Mouse (Mus musculus) MEL (cell line): ENCODE data around the gene Rapgef4. TPM values are rescaled to one million over a fixed set of nuclear protein-coding genes. Genes with fewer than 3 reads are reported as not detected.

Experiments used
- DNase-seq: peaks from one replicate; pipeline ENCODE4 v3.0.0; 2011; ENCODE audit warnings: low read depth, low spot score
- H3K27ac ChIP-seq: 2 replicates; pipeline ENCODE4 v1.5.1; 2012; ENCODE audit warnings: low read depth, mild to moderate bottlenecking, control low read depth, low read length, moderate library complexity; ENCODE audit not compliant: control insufficient read depth
- H3K27me3 ChIP-seq, 2 experiments: fragments of 150-350 bp in 1 of 2; sonication (generic) in 1 of 2; 2 replicates each; pipeline ENCODE4 v1.6.1; 2012; ENCODE audit warnings: low read length in 2 of 2, mild to moderate bottlenecking in 2 of 2, improper control_type of control experiment in 1 of 2, moderate library complexity in 1 of 2; ENCODE audit not compliant: insufficient read depth in 2 of 2, control insufficient read depth in 1 of 2
- H3K36me3 ChIP-seq, 2 experiments: 2 replicates each; pipeline ENCODE4 v1.6.1; 2012 to 2014; ENCODE audit warnings: low read length in 2 of 2, improper control_type of control experiment in 1 of 2, inconsistent platforms in 1 of 2, mild to moderate bottlenecking in 1 of 2; ENCODE audit not compliant: insufficient read depth in 2 of 2, control insufficient read depth in 1 of 2
- H3K4me1 ChIP-seq, 2 experiments: fragments of 150-350 bp in 1 of 2; sonication (generic) in 1 of 2; 2 replicates each; pipeline ENCODE4 v1.6.1; 2012; ENCODE audit warnings: low read length in 2 of 2, improper control_type of control experiment in 1 of 2, mild to moderate bottlenecking in 1 of 2; ENCODE audit not compliant: insufficient read depth in 2 of 2, control insufficient read depth in 1 of 2
- H3K4me3 ChIP-seq, 2 experiments: fragments of 150-350 bp in 1 of 2; sonication (generic) in 1 of 2; 2 replicates each; pipeline ENCODE4 v1.5.1; 2012; ENCODE audit warnings: low read depth in 2 of 2, low read length in 2 of 2, mild to moderate bottlenecking in 2 of 2, moderate library complexity in 2 of 2, control low read depth in 1 of 2, improper control_type of control experiment in 1 of 2; ENCODE audit not compliant: control insufficient read depth in 1 of 2, insufficient read depth in 1 of 2
- H3K79me2 ChIP-seq: 2 replicates; pipeline ENCODE4 v1.6.1; 2012; ENCODE audit warnings: mild to moderate bottlenecking, low read length, moderate library complexity; ENCODE audit not compliant: control insufficient read depth, poor library complexity, insufficient read depth
- H3K9ac ChIP-seq: 2 replicates; pipeline ENCODE4 v1.6.1; 2012; ENCODE audit warnings: low read depth, mild to moderate bottlenecking, control low read depth, low read length, moderate library complexity; ENCODE audit not compliant: control insufficient read depth, poor library complexity, severe bottlenecking
- H3K9me3 ChIP-seq: fragments of 150-350 bp; sonication (generic); replicated peaks from 2 replicates; pipeline ENCODE4 v1.6.1; 2012; ENCODE audit warnings: mild to moderate bottlenecking, low read length, improper control_type of control experiment, moderate library complexity; ENCODE audit not compliant: insufficient read depth
- BHLHE40 ChIP-seq: IDR thresholded peaks from 2 replicates; pipeline ENCODE4 v1.6.1; 2012; ENCODE audit warnings: low read depth, mild to moderate bottlenecking, inconsistent platforms, low read length, improper control_type of control experiment, borderline replicate concordance
- CHD1 ChIP-seq: IDR thresholded peaks from 2 replicates; pipeline ENCODE4 v1.6.1; 2012; ENCODE audit warnings: low read depth, mild to moderate bottlenecking, inconsistent platforms, low read length, improper control_type of control experiment
- CTCF ChIP-seq, 3 experiments: IDR thresholded peaks in 2 of 3; conservative IDR thresholded peaks in 1 of 3; 2 replicates each; pipeline ENCODE4 v1.5.1; 2011 to 2012; ENCODE audit warnings: low read length in 3 of 3, low read depth in 2 of 3, mild to moderate bottlenecking in 2 of 3, improper control_type of control experiment in 1 of 3, inconsistent platforms in 1 of 3, mixed read lengths in 1 of 3, moderate library complexity in 1 of 3; ENCODE audit not compliant: control insufficient read depth in 1 of 3, insufficient read depth in 1 of 3, poor library complexity in 1 of 3, severe bottlenecking in 1 of 3
- E2F4 ChIP-seq: IDR thresholded peaks from 2 replicates; pipeline ENCODE4 v1.6.1; 2011; ENCODE audit warnings: low read depth, low read length, improper control_type of control experiment, borderline replicate concordance
- ELF1 ChIP-seq: IDR thresholded peaks from 2 replicates; pipeline ENCODE4 v1.6.1; 2014; ENCODE audit warnings: low read depth, mild to moderate bottlenecking, inconsistent platforms, low read length, improper control_type of control experiment, moderate library complexity
- EP300 ChIP-seq, 2 experiments: IDR thresholded peaks; 2 replicates each; pipeline ENCODE4 v1.6.1; 2011; ENCODE audit warnings: improper control_type of control experiment in 2 of 2, low read length in 2 of 2, low read depth in 1 of 2, mild to moderate bottlenecking in 1 of 2
- GABPA ChIP-seq: IDR thresholded peaks from 2 replicates; pipeline ENCODE4 v1.6.1; 2012; ENCODE audit warnings: low read depth, mild to moderate bottlenecking, inconsistent platforms, low read length, improper control_type of control experiment, moderate library complexity
- HCFC1 ChIP-seq: IDR thresholded peaks from 2 replicates; pipeline ENCODE4 v1.6.1; 2012; ENCODE audit warnings: low read depth, mild to moderate bottlenecking, inconsistent platforms, low read length, improper control_type of control experiment, moderate library complexity
- JUND ChIP-seq: IDR thresholded peaks from 2 replicates; pipeline ENCODE4 v1.6.1; 2011; ENCODE audit warnings: low read depth, mild to moderate bottlenecking, improper control_type of control experiment, low read length
- KAT2A ChIP-seq: conservative IDR thresholded peaks from 2 replicates; pipeline ENCODE4 v1.6.1; 2012; ENCODE audit warnings: low read depth, low read length, improper control_type of control experiment, inconsistent platforms
- MAFK ChIP-seq: IDR thresholded peaks from 2 replicates; pipeline ENCODE4 v1.6.1; 2011; ENCODE audit warnings: low read depth, mild to moderate bottlenecking, low read length, improper control_type of control experiment, borderline replicate concordance
- MYB ChIP-seq: IDR thresholded peaks from 2 replicates; pipeline ENCODE4 v1.6.1; 2011; ENCODE audit warnings: mild to moderate bottlenecking, low read depth, low read length, improper control_type of control experiment
- NRF1 ChIP-seq: IDR thresholded peaks from 2 replicates; pipeline ENCODE4 v1.6.1; 2014; ENCODE audit warnings: low read depth, mild to moderate bottlenecking, inconsistent platforms, low read length, improper control_type of control experiment, moderate library complexity; ENCODE audit not compliant: poor library complexity, insufficient read depth, severe bottlenecking
- POLR2A ChIP-seq, 2 experiments: IDR thresholded peaks; 2 replicates each; pipeline ENCODE4 v1.6.1; 2011 to 2012; ENCODE audit warnings: low read length in 2 of 2, mild to moderate bottlenecking in 2 of 2, control low read depth in 1 of 2, improper control_type of control experiment in 1 of 2, low read depth in 1 of 2, moderate library complexity in 1 of 2; ENCODE audit not compliant: control insufficient read depth in 1 of 2, insufficient read depth in 1 of 2, poor library complexity in 1 of 2
- POLR2AphosphoS2 ChIP-seq: IDR thresholded peaks from 2 replicates; pipeline ENCODE4 v1.6.1; 2011; ENCODE audit warnings: low read length, improper control_type of control experiment
- RAD21 ChIP-seq: IDR thresholded peaks from 2 replicates; pipeline ENCODE4 v1.6.1; 2011; ENCODE audit warnings: mild to moderate bottlenecking, low read depth, low read length, improper control_type of control experiment
- RCOR1 ChIP-seq: IDR thresholded peaks from 2 replicates; pipeline ENCODE4 v1.6.1; 2012; ENCODE audit warnings: low read depth, mild to moderate bottlenecking, inconsistent platforms, low read length, improper control_type of control experiment
- SIN3A ChIP-seq: IDR thresholded peaks from 2 replicates; pipeline ENCODE4 v1.6.1; 2012; ENCODE audit warnings: low read length, improper control_type of control experiment, inconsistent platforms
- TBP ChIP-seq: IDR thresholded peaks from 2 replicates; pipeline ENCODE4 v1.8.0; 2011; ENCODE audit warnings: low read depth, low read length, improper control_type of control experiment
- TCF12 ChIP-seq: IDR thresholded peaks from 2 replicates; pipeline ENCODE4 v1.6.1; 2014; ENCODE audit warnings: low read depth, mild to moderate bottlenecking, inconsistent platforms, low read length, improper control_type of control experiment, moderate library complexity
- UBTF ChIP-seq: IDR thresholded peaks from 2 replicates; pipeline ENCODE4 v1.6.1; 2012; ENCODE audit warnings: low read depth, mild to moderate bottlenecking, inconsistent platforms, low read length, improper control_type of control experiment, moderate library complexity, borderline replicate concordance; ENCODE audit not compliant: insufficient read depth
- USF1 ChIP-seq: IDR thresholded peaks from 2 replicates; pipeline ENCODE4 v1.6.1; 2014; ENCODE audit warnings: low read depth, mild to moderate bottlenecking, inconsistent platforms, low read length, improper control_type of control experiment, moderate library complexity
- USF2 ChIP-seq, 2 experiments: IDR thresholded peaks; 2 replicates each; pipeline ENCODE4 v1.6.1; 2011 to 2012; ENCODE audit warnings: improper control_type of control experiment in 2 of 2, low read length in 2 of 2, borderline replicate concordance in 1 of 2, inconsistent platforms in 1 of 2, low read depth in 1 of 2, mild to moderate bottlenecking in 1 of 2; ENCODE audit not compliant: insufficient read depth in 1 of 2
- ZNF384 ChIP-seq: IDR thresholded peaks from 2 replicates; pipeline ENCODE4 v1.6.1; 2012; ENCODE audit warnings: low read depth, mild to moderate bottlenecking, inconsistent platforms, low read length, improper control_type of control experiment
- polyA plus RNA-seq, 2 experiments: library from polyadenylated mRNA; stranded (reverse) in 1 of 2; unstranded in 1 of 2; fragments of >175 nt in 1 of 2; fragments of >200 nt in 1 of 2; gene quantifications; 2 replicates each; pipeline versions ENCODE4 v1.2.1 to v1.2.4; 2012; ENCODE audit warnings: low replicate concordance in 2 of 2, low read depth in 1 of 2; ENCODE audit not compliant: insufficient read length in 2 of 2, insufficient read depth in 1 of 2, missing spikeins in 1 of 2
- total RNA-seq: library from RNA; depleted of rRNA; stranded (reverse); fragments of 300-350 nt; gene quantifications from 2 replicates; pipeline ENCODE4 v1.2.3, GENCODE M21; 2012

Gene Rapgef4
- total and polyA plus RNA-seq, 3 experiments = not detected

DNA sequence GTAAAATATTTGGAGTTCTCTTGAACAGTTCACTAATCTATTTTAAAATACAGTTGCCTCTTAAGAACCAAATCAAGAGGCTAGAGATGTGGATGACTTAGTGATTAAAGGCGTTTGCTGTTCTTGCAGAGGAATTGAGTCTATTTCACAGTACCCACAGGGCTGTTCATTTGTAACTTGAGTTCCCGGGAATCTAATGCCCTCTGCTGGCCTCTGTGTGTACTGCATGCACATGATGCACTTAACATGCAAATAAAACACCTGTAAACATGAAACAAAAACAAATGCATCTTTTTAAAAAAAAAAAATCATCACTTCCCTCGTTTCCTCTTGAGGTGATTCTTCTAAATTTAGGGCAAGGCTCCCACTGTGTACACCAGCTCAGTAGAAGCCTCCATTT, 238.9 kb downstream of the Rapgef4 start (continued):
- peak; percentile 69 for TF ChIP-seq RAD21
- peak; percentile 71 to 77 (median 72) for TF ChIP-seq CTCF (IDR thresholded peaks at IDR 0.05 in 2 of 3, conservative IDR thresholded peaks at IDR 0.05 in 1 of 3; ENCODE audit: control insufficient read depth in 1 of 3, insufficient read depth in 1 of 3, low read depth in 2 of 3, low read length in 3 of 3, poor library complexity in 1 of 3, severe bottlenecking in 1 of 3)
- no peak for TF ChIP-seq POLR2A (IDR thresholded peaks at IDR 0.05; ENCODE audit: control insufficient read depth in 1 of 2, insufficient read depth in 1 of 2, low read depth in 1 of 2, low read length in 2 of 2, poor library complexity in 1 of 2)
- TF ChIP-seq, all 39 proteins: peak for 4

DNA sequence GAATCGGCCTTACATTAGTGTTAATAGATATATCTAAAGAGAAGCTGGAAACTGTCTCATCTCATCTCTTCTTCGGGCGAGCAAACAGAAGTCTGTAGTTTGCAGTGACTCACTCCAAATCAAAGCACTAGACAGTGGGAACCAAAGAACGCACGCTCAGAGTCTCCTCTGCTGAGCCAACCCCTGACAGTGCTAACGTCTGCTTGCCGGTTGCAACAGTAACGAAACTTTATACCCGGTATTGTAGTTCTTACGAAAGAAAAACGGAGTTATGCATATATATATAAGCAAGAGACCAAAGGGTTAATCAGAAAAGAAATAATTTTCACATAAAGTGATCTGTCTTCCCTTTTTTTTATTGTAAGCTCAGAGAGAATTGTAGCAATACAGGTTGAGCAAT, 240.2 kb downstream of the Rapgef4 start:
- Histone ChIP-seq H3K27ac (no peak overlapping the region), H3K4me1 (no peaks in the 10 kb centered on the region), H3K36me3 (no peaks in the 10 kb centered on the region), H3K9me3 (no peaks in the 10 kb centered on the region), H3K79me2 (no peaks in the 10 kb centered on the region), H3K9ac (no peak overlapping the region), H3K27me3 (peaks cover 10 to 23% of the 10 kb centered on the region in 2 experiments), H3K4me3 (no peak overlapping the region)
- TF ChIP-seq POLR2AphosphoS2 (no peak), TCF12 (no peak), USF1 (no peak), E2F4 (no peak), EP300 (IDR thresholded peaks at IDR 0.05; ENCODE audit: low read depth in 1 of 2, low read length in 2 of 2) (no peak), RAD21 (no peak), CTCF (IDR thresholded peaks at IDR 0.05 in 2 of 3, conservative IDR thresholded peaks at IDR 0.05 in 1 of 3; ENCODE audit: control insufficient read depth in 1 of 3, insufficient read depth in 1 of 3, low read depth in 2 of 3, low read length in 3 of 3, poor library complexity in 1 of 3, severe bottlenecking in 1 of 3) (no peak), NRF1 (no peak), BHLHE40 (no peak), KAT2A (no peak), HCFC1 (no peak), ELF1 (no peak), MAFK (no peak)
- no peak for DNase-seq

DNA sequence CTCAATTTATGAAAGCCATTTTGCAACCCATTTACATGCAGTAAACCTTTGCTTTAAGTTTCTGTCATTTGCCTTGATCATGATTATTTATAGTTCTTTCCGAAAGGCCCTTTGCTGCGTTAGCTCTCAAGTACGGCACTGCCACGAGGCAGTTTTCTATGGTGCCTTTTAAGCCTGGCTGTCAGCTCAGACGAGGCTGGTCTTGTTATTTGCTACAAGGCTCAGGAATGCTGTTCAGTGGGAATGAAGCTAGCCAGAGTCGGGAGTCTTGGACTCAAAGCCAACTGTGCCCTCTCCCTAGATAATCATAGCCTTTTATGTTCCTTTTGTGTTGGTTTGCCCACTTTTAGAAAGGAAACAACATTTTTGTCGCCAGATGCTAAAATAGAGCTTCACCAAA, 240.7 kb downstream of the Rapgef4 start:
- Histone ChIP-seq H3K36me3 (no peaks in the 10 kb centered on the region), H3K4me3 (no peak overlapping the region), H3K79me2 (no peaks in the 10 kb centered on the region), H3K9ac (no peak overlapping the region), H3K27me3 (peaks cover 13 to 25% of the 10 kb centered on the region in 2 experiments), H3K9me3 (no peaks in the 10 kb centered on the region), H3K4me1 (no peaks in the 10 kb centered on the region), H3K27ac (no peak overlapping the region)
- TF ChIP-seq RCOR1 = no peak
- TF ChIP-seq USF2 (IDR thresholded peaks at IDR 0.05; ENCODE audit: borderline replicate concordance in 1 of 2, insufficient read depth in 1 of 2, low read depth in 1 of 2, low read length in 2 of 2) = no peak
- TF ChIP-seq CHD1 = no peak
- TF ChIP-seq ZNF384 = no peak
- no peak for TF ChIP-seq GABPA
- TF ChIP-seq UBTF = no peak
- TF ChIP-seq SIN3A = no peak
- no peak for TF ChIP-seq TBP
- TF ChIP-seq MYB = no peak
- TF ChIP-seq USF1 = no peak
- no peak for TF ChIP-seq NRF1
- TF ChIP-seq KAT2A = no peak
- no peak for TF ChIP-seq HCFC1
- TF ChIP-seq MAFK = no peak
- TF ChIP-seq TCF12 = no peak
- no peak for TF ChIP-seq POLR2AphosphoS2
- no peak for TF ChIP-seq JUND
- DNase-seq = no peak
